Mouse (Mus musculus): ENCODE data around the gene Pogz.

GRCm38 (mm10) chr3:94838631-94839030 is 1.3 kb downstream of the Pogz start:
- no peak for TF ChIP-seq CTCF (IDR thresholded peaks at IDR 0.05; ENCODE audit: extremely low read depth, insufficient read depth, low read length)
- no peak for TF ChIP-seq POLR2A (IDR thresholded peaks at IDR 0.05; ENCODE audit: extremely low read depth, insufficient read depth, low read length)

Data from cortical plate, adult 2 months (tissue).